In the genomic region with DNA sequence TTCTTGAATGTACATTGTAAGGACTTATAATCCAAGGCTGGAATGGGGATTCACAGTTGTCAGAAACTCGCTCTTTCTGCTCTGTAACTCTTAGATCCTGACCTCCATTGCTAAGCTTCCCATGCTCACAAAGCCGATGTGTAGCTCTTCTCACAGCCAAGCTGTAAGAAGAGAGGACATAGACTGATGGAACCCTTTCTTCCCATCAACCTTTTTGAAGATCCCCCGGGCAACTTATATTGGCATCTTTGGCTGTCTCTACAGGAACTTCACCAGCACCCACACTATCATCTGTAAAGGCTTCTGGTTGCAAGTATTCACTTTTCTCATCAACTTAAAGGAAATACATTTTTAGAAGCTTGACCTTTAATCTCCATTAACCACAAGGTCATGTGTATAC, we compare ENCODE assay signal across 16 mouse cellular contexts.
"Had no signal": no experiment of that assay in that cellular context is flagged by ENCODE, and none has a peak within 500 bp of the region (broad histone marks: within the 10 kb centered on the region; RNA-seq: fewer than 3 reads in every experiment).

No protein-coding gene starts in this region.

- H3K27ac ChIP-seq: neural tube, embryonic 13.5 days; neural tube, embryonic 15.5 days; stomach, embryonic 15.5 days; stomach, postnatal 0 days had no signal

- DNase-seq: retina, postnatal 1 day; right cerebral cortex, adult 18-20 months; right cerebral cortex, postnatal 14 days; right cerebral cortex, postnatal 25 days; right cerebral cortex, postnatal 4 days; spleen, adult 18-20 months; thymus, adult 18-20 months; thymus, adult 2 months; thymus, postnatal 14 days; thymus, postnatal 25 days; thymus, postnatal 36 days; thymus, postnatal 4 days had no signal

- H3K4me3 ChIP-seq: neural tube, embryonic 13.5 days; neural tube, embryonic 15.5 days; stomach, embryonic 15.5 days had no signal
